9 mouse cellular contexts compared by ENCODE assay signal in the genomic region with DNA sequence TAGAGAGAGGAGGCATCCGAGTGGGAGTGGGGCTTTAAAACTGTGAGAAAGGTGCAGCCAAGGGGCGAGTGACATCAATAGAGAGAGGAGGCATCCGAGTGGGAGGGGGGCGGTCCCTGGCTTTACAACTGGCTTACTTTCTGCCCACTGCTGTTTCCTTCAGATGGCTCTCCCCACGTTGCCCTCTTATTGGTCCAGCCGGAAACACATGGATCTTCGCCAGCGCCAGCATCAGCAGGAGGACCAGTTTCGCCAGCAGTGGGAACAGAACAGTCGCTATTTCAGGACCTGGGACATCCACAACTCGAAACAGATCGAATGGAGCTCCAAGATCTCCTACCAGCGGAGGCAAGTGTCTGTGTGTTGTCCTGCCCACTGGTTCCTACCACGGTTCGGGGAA. TPM values are rescaled to one million over a fixed set of nuclear protein-coding genes. Genes with fewer than 3 reads are reported as not detected.
DNase-seq lines count a peak whose midpoint lies in the region; ATAC-seq and TF ChIP-seq lines count a peak whose summit lies in the region.
"Had no signal": no experiment of that assay in that cellular context is flagged by ENCODE, and none has a peak within 500 bp of the region (broad histone marks: within the 10 kb centered on the region; RNA-seq: fewer than 3 reads in every experiment).

No protein-coding gene starts in this region.

- DNase-seq in heart, postnatal 36 days: no peak
- no peak for DNase-seq in MEL (ENCODE audit: low read depth, low spot score)
- no peak for DNase-seq in layer of hippocampus, adult 18-20 months (ENCODE audit: low spot score in 2 of 2)
- no peak for DNase-seq in thymus, postnatal 4 days
- no peak for DNase-seq in thymus, postnatal 10 days (ENCODE audit: low spot score in 2 of 2)
- DNase-seq: lung, postnatal 36 days had no signal

- peaks cover 7% of the 10 kb centered on the region for H3K79me2 ChIP-seq in MEL (ENCODE audit: control insufficient read depth, insufficient read depth, low read length, poor library complexity)

- no peaks in the 10 kb centered on the region for H3K9me3 ChIP-seq in heart, embryonic 14.5 days (ENCODE audit: control insufficient read depth, low read length)
- no peaks in the 10 kb centered on the region for H3K9me3 ChIP-seq in MEL (replicated peaks; ENCODE audit: insufficient read depth, low read length)
- no peaks in the 10 kb centered on the region for H3K9me3 ChIP-seq in midbrain, embryonic 12.5 days

- TF ChIP-seq POLR2A in MEL (IDR thresholded peaks at IDR 0.05; ENCODE audit: control insufficient read depth in 1 of 2, insufficient read depth in 1 of 2, low read depth in 1 of 2, low read length in 2 of 2, poor library complexity in 1 of 2): no peak

- no peak for TF ChIP-seq EP300 in MEL (IDR thresholded peaks at IDR 0.05; ENCODE audit: low read depth in 1 of 2, low read length in 2 of 2)

- H3K9ac ChIP-seq in heart, embryonic 14.5 days (ENCODE audit: low read length): peak overlapping the region; percentile 86; the same call in 1 of the 2 replicates
- H3K9ac ChIP-seq in MEL (ENCODE audit: control insufficient read depth, low read depth, low read length, poor library complexity, severe bottlenecking): no peak overlapping the region
- peak overlapping the region; percentile 78 for H3K9ac ChIP-seq in midbrain, embryonic 12.5 days (replicated peaks)

- no peak for TF ChIP-seq RAD21 in MEL (IDR thresholded peaks at IDR 0.05; ENCODE audit: low read depth, low read length)

- no peak for ATAC-seq in heart, embryonic 14.5 days (ENCODE audit: insufficient number of reproducible peaks, insufficient read depth, low FRiP score, low read depth)
- peak; percentile 7; the same call in 1 of the 2 replicates for ATAC-seq in granulocyte monocyte progenitor cell, adult 5-6 weeks (replicated peaks; ENCODE audit: poor library complexity, severe bottlenecking)
- no peak for ATAC-seq in midbrain, embryonic 12.5 days (ENCODE audit: low FRiP score, low read depth)

- intact Hi-C loops in heart, postnatal 36 days (cut with DNase I): loop anchor here (1.0 to 5.0 kb wide), 4 partner anchors 30 to 149 kb away; a partner anchor contains a TSS

- TF ChIP-seq CTCF in MEL (IDR thresholded peaks at IDR 0.05 in 2 of 3, conservative IDR thresholded peaks at IDR 0.05 in 1 of 3; ENCODE audit: control insufficient read depth in 1 of 3, insufficient read depth in 1 of 3, low read depth in 2 of 3, low read length in 3 of 3, poor library complexity in 1 of 3, severe bottlenecking in 1 of 3): no peak

- peaks cover 38% of the 10 kb centered on the region for H3K36me3 ChIP-seq in heart, embryonic 14.5 days (ENCODE audit: control insufficient read depth, insufficient read depth, low read length)
- no peaks in the 10 kb centered on the region for H3K36me3 ChIP-seq in MEL (ENCODE audit: control insufficient read depth in 1 of 2, insufficient read depth in 2 of 2, low read length in 2 of 2)
- peaks cover 43% of the 10 kb centered on the region for H3K36me3 ChIP-seq in midbrain, embryonic 12.5 days

- H3K27me3 ChIP-seq in heart, embryonic 14.5 days (ENCODE audit: control insufficient read depth, insufficient read depth, low read length): no peaks in the 10 kb centered on the region
- no peaks in the 10 kb centered on the region for H3K27me3 ChIP-seq in MEL (ENCODE audit: control insufficient read depth in 1 of 2, insufficient read depth in 2 of 2, low read length in 2 of 2)
- H3K27me3 ChIP-seq in midbrain, embryonic 12.5 days: peaks cover 5% of the 10 kb centered on the region; the same call in 1 of the 2 replicates

- 52% methylated on average over 15 of the region's 15 CpGs for WGBS in heart, embryonic 14.5 days
- WGBS in midbrain, embryonic 12.5 days: 58% methylated on average over 15 of the region's 15 CpGs

- H3K27ac ChIP-seq in heart, embryonic 14.5 days (replicated peaks in 1 of 2; ENCODE audit: control insufficient read depth in 1 of 2, insufficient read depth in 1 of 2, low read depth in 2 of 2, low read length in 2 of 2): no peak overlapping the region
- no peak overlapping the region for H3K27ac ChIP-seq in MEL (ENCODE audit: control insufficient read depth, low read depth, low read length)
- no peak overlapping the region for H3K27ac ChIP-seq in midbrain, embryonic 12.5 days (replicated peaks)

- H3K4me3 ChIP-seq in heart, embryonic 14.5 days (ENCODE audit: control insufficient read depth in 1 of 2, insufficient read depth in 1 of 2, low read depth in 1 of 2, low read length in 2 of 2): peak overlapping the region; percentile 93 to 99
- peak overlapping the region; percentile 94 to 99 for H3K4me3 ChIP-seq in MEL (ENCODE audit: control insufficient read depth in 1 of 2, insufficient read depth in 1 of 2, low read depth in 2 of 2, low read length in 2 of 2)
- peak overlapping the region; percentile 90 for H3K4me3 ChIP-seq in midbrain, embryonic 12.5 days

- peaks cover 5 to 7% of the 10 kb centered on the region in 2 experiments; a peak in 3 of 4 replicates for H3K4me1 ChIP-seq in heart, embryonic 14.5 days (ENCODE audit: control insufficient read depth in 2 of 2, insufficient read depth in 2 of 2, low read length in 2 of 2)
- peaks cover 0 to 5% of the 10 kb centered on the region in 2 experiments; a peak in 3 of 4 replicates for H3K4me1 ChIP-seq in MEL (ENCODE audit: control insufficient read depth in 1 of 2, insufficient read depth in 2 of 2, low read length in 2 of 2)
- peaks cover 8% of the 10 kb centered on the region for H3K4me1 ChIP-seq in midbrain, embryonic 12.5 days

- peak overlapping the region; percentile 91 for H3K4me2 ChIP-seq in heart, embryonic 14.5 days (ENCODE audit: low read length)
- peak overlapping the region; percentile 81 for H3K4me2 ChIP-seq in midbrain, embryonic 12.5 days (replicated peaks)

TF ChIP-seq in MEL, 35 proteins besides CTCF, POLR2A, EP300 and RAD21:
- TF ChIP-seq USF1 (IDR thresholded peaks at IDR 0.05; ENCODE audit: low read depth, low read length): no peak
- TF ChIP-seq USF2 (IDR thresholded peaks at IDR 0.05; ENCODE audit: borderline replicate concordance in 1 of 2, insufficient read depth in 1 of 2, low read depth in 1 of 2, low read length in 2 of 2): no peak
- no peak for TF ChIP-seq TAL1 (IDR thresholded peaks at IDR 0.05; ENCODE audit: low read length)
- TF ChIP-seq KAT2A (conservative IDR thresholded peaks at IDR 0.05; ENCODE audit: low read depth, low read length): no peak
- no peak for TF ChIP-seq UBTF (IDR thresholded peaks at IDR 0.05; ENCODE audit: borderline replicate concordance, insufficient read depth, low read depth, low read length)
- no peak for TF ChIP-seq E2F4 (IDR thresholded peaks at IDR 0.05; ENCODE audit: borderline replicate concordance, low read depth, low read length)
- no peak for TF ChIP-seq MYC (IDR thresholded peaks at IDR 0.05; ENCODE audit: low read depth, low read length)
- no peak for TF ChIP-seq ZMIZ1 (IDR thresholded peaks at IDR 0.05; ENCODE audit: low read depth, low read length)
- no peak for TF ChIP-seq POLR2AphosphoS5 (IDR thresholded peaks at IDR 0.05; ENCODE audit: borderline replicate concordance, low read depth, low read length)
- no peak for TF ChIP-seq TCF12 (IDR thresholded peaks at IDR 0.05; ENCODE audit: low read depth, low read length)
- no peak for TF ChIP-seq SMC3 (IDR thresholded peaks at IDR 0.05; ENCODE audit: low read depth, low read length)
- TF ChIP-seq MAX (IDR thresholded peaks at IDR 0.05; ENCODE audit: low read length): no peak

RNA-seq across cellular contexts. Expression of a gene that starts 0.9 kb away (rescaled TPM):
- 6.8 and 8.0 TPM in 2 replicates for polyA plus RNA-seq in heart, embryonic 14.5 days (2014; fragmentation: Nextera tagmentation; extraction: Ambion mirVana)
- total RNA-seq in heart, postnatal 36 days (2021): 1 to 10 TPM; 3.7 to 5.4 TPM
- 10.4 and 13.6 TPM in 2 replicates for total RNA-seq in MEL (2012; rRNA removed)
- 10 to 100 TPM in 1 of 2 experiments, not detected in 1; 21.1 TPM for polyA plus RNA-seq in MEL (2012; ENCODE audit: insufficient read depth in 1 of 2, insufficient read length in 2 of 2, low read depth in 1 of 2, low replicate concordance in 2 of 2, missing spikeins in 1 of 2)
- 6.0 and 25.2 TPM in 2 replicates for total RNA-seq in granulocyte monocyte progenitor cell, adult 5-6 weeks (2014; fragmentation: Nextera tagmentation)
- total RNA-seq in granulocyte monocyte progenitor cell, adult 5-6 weeks (2017): 9.8 and 12.6 TPM in 2 replicates
- polyA plus RNA-seq in midbrain, embryonic 12.5 days (2016; fragmentation: Nextera tagmentation; extraction: Ambion mirVana): 21.5 and 24.6 TPM in 2 replicates
- 10 to 100 TPM; 13.0 to 13.3 TPM for total RNA-seq in layer of hippocampus, adult 18-20 months (2021)

RNA-seq across cellular contexts. Expression of a gene that starts 17.7 kb away (rescaled TPM):
- polyA plus RNA-seq in heart, embryonic 14.5 days (2014; fragmentation: Nextera tagmentation; extraction: Ambion mirVana): 39.1 and 40.6 TPM in 2 replicates
- total RNA-seq in heart, postnatal 36 days (2021): 10 to 100 TPM; 16.0 to 17.2 TPM
- total RNA-seq in MEL (2012; rRNA removed): 18.3 and 18.8 TPM in 2 replicates
- 100 to 1,000 TPM in 1 of 2 experiments, 10 to 100 TPM in 1; 67.2 to 211 TPM for polyA plus RNA-seq in MEL (2012; ENCODE audit: insufficient read depth in 1 of 2, insufficient read length in 2 of 2, low read depth in 1 of 2, low replicate concordance in 2 of 2, missing spikeins in 1 of 2)
- total RNA-seq in granulocyte monocyte progenitor cell, adult 5-6 weeks (2014; fragmentation: Nextera tagmentation): 85.6 and 87.2 TPM in 2 replicates
- 21.8 and 30.8 TPM in 2 replicates for total RNA-seq in granulocyte monocyte progenitor cell, adult 5-6 weeks (2017)
- polyA plus RNA-seq in midbrain, embryonic 12.5 days (2016; fragmentation: Nextera tagmentation; extraction: Ambion mirVana): 60.6 and 62.0 TPM in 2 replicates
- total RNA-seq in layer of hippocampus, adult 18-20 months (2021): 10 to 100 TPM; 29.8 to 30.7 TPM

RNA-seq across cellular contexts. Expression of a gene that starts 50.3 kb away (rescaled TPM):
- 0.78 and 0.84 TPM in 2 replicates for polyA plus RNA-seq in heart, embryonic 14.5 days (2014; fragmentation: Nextera tagmentation; extraction: Ambion mirVana)
- total RNA-seq in heart, postnatal 36 days (2021): 1 to 10 TPM; 2.6 to 7.0 TPM
- not detected in 2 replicates for total RNA-seq in MEL (2012; rRNA removed)
- polyA plus RNA-seq in MEL (2012; ENCODE audit: insufficient read depth in 1 of 2, insufficient read length in 2 of 2, low read depth in 1 of 2, low replicate concordance in 2 of 2, missing spikeins in 1 of 2): under 1 TPM in 1 of 2 experiments, not detected in 1; 0.29 TPM
- 0.43 and 4.2 TPM in 2 replicates for total RNA-seq in granulocyte monocyte progenitor cell, adult 5-6 weeks (2014; fragmentation: Nextera tagmentation)
- total RNA-seq in granulocyte monocyte progenitor cell, adult 5-6 weeks (2017): 0.26 and 0.82 TPM in 2 replicates
- polyA plus RNA-seq in midbrain, embryonic 12.5 days (2016; fragmentation: Nextera tagmentation; extraction: Ambion mirVana): 0.20 and 0.69 TPM in 2 replicates
- total RNA-seq in layer of hippocampus, adult 18-20 months (2021): 1 to 10 TPM; 1.3 to 2.6 TPM
